Mouse (Mus musculus) forebrain, embryonic 10.5 days (tissue): ENCODE results near the gene Treml1. TPM values are rescaled to one million over a fixed set of nuclear protein-coding genes. Genes with fewer than 3 reads are reported as not detected.

Experiments used
- polyA plus RNA-seq: library from polyadenylated mRNA; unstranded; fragments of >200 nt; fragmentation: Nextera tagmentation; extraction: Ambion mirVana; gene quantifications from 2 replicates; pipeline ENCODE4 v1.2.1, GENCODE M21; 2016

Gene Treml1
- polyA plus RNA-seq, 1 experiment from 2014 or later: 2.6 TPM

Other genes starting within 250 kb of the Treml1 start
- not detected in 2 replicates for gene 9830107B12Rik, start 213.6 kb upstream of the Treml1 start, polyA plus RNA-seq
- not detected in 2 replicates for gene A530064D06Rik, start 192.6 kb upstream of the Treml1 start, polyA plus RNA-seq
- gene Trem1, start 127.1 kb upstream of the Treml1 start, polyA plus RNA-seq: not detected in 2 replicates
- not detected in 2 replicates for gene Trem3, start 112.1 kb upstream of the Treml1 start, polyA plus RNA-seq
- 0.11 TPM in 1 of 2 replicates, not detected in the other for gene Treml4, start 95.6 kb upstream of the Treml1 start, polyA plus RNA-seq
- 0.42 and 0.57 TPM in 2 replicates for gene Treml2, start 60.4 kb upstream of the Treml1 start, polyA plus RNA-seq
- gene B430306N03Rik, start 43.8 kb upstream of the Treml1 start, polyA plus RNA-seq: 0.06 TPM in 1 of 2 replicates, not detected in the other
- gene Trem2, start 13.5 kb upstream of the Treml1 start, polyA plus RNA-seq: 0.87 and 1.2 TPM in 2 replicates
- gene Nfya, start 50.0 kb downstream of the Treml1 start, polyA plus RNA-seq: 18.7 and 19.0 TPM in 2 replicates
- 107 TPM in 2 replicates for gene Oard1, start 50.1 kb downstream of the Treml1 start, polyA plus RNA-seq
- 0.64 and 0.78 TPM in 2 replicates for gene Apobec2, start 73.0 kb downstream of the Treml1 start, polyA plus RNA-seq
- not detected in 2 replicates for gene Tspo2, start 91.6 kb downstream of the Treml1 start, polyA plus RNA-seq
- 0.07 and 0.27 TPM in 2 replicates for gene Unc5cl, start 95.0 kb downstream of the Treml1 start, polyA plus RNA-seq